Mouse (Mus musculus): ENCODE measurements at regions not wholly inside any gene's neighbourhood (a gene's known extent, or its start where the extent isn't known, plus 50 kb on each side); places are given as distances from the start of the nearest gene placed in this dataset.

DNA sequence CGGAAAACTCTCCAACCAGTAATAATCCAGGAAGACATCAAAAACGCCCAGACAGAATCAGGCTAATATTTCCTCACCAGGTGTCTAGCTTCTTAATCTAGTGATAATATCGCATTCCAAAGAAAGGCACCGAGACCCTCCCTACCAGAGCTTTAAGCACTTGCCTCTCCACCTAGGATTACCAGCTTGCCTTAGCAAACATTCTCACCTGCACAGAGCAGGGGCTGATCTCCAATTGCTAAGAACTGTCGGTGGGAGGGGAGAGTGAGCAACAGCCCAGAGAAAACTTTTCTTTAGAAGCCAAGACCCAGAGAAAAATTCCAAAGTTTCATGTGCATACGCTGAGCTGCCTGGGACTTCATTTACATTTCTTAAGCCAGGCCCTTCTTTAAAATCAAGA is 511.6 kb upstream of the Atp11b start:
- no peak for DNase-seq

DNA sequence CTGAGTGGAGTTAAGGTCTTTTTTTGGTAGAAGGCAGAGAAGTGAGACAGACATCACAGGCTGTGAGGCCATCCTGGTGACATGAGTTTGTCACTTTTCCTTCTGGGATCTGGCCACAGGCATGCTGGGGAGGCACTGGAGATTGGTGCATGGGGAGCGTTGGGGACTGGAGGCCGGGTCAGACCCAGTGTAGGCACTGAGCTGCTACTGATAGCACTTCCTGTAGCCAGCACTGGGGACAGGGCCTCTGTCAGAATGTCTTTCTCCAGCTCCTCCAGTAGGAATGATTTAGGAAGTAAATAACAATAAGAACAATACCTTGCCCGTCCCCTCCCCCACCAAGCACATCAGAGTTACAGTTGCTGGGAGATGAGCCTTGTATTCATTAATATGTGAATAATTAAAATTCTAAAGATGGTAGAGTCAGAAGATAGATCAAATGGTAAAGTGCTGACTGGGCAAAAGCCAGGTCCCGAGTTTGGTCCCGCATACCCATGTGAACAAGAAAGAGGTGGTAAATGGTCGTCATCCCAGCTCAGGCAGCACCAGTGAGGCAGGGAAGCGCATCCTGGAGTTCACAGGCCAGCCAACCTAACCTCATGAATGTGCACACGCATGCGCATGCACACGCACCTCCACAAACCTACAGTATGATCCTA is 510.9 kb upstream of the Atp11b start:
- DNase-seq = no peak

DNA sequence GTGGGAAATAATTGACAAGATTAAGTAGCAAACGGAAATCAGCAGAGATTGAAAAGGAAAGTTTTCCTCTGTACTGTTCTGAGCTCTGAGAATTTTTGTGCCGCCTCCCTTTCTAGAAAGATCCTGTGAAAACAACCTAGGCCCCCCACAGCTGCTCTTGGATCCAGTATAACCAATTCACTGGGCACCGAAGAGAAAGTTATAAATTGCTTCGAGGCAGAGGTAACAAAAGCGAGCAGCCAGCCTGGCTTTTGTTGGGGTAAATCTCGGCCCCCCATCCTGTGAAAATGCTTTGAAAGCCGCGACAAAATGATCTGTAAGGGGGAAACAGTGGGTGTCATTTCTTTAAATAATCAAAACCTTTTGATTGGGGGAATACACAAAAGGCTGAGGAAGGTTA is 508.9 kb upstream of the Atp11b start:
- no peak for DNase-seq

DNA sequence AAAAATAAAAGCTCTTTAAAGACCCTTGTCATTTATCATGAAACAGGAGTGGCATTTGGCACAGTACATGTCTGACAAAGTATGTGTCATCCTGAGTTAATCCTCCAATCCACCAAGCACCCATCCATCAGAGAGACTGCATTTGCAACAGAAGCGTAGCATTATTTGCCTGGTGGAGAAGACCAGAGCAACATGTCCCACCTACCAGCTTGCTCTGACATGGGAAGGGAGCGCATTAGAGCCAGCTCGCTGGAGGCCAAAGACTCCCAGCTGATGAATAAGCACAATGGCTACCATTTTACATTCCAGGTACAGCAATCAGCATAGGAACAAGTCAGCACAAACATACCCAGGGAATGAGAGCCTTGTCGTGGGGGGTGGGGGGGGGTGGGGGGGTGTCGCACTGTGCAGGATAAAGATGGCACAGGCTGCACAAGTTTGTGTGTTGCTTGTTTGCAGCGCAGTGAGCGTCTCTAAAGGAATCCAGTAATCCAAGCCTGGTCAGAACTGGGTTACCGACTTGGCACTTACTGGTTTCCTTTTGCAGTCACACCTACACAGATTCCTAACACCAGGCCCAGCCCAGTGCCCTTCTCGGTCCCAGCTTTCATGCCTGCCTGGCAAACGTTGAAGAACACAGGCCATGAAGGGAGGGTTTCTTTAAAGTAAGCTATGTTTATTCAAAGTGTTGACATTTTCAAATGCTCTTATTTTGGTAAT is 507.8 kb upstream of the Atp11b start:
- no peak for DNase-seq

DNA sequence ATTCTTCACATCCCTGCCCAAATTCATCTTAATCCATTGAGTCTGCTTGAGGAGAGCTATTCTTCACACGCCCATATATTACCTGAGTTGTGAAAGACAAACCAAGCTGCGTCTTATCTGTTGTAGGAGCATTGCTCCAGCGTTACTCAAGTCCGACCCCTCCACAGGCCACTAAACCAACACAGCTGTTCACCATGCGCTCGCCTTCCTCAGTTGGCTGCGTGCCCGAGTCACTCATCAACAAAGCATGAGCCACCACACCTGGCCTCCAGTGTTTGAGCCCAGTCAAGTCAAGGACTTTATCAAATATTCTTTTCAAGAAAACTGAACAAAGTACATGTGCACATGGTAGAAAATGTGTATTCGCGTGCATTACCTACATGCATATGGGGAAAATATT is 504.7 kb upstream of the Atp11b start:
- no peak for DNase-seq

DNA sequence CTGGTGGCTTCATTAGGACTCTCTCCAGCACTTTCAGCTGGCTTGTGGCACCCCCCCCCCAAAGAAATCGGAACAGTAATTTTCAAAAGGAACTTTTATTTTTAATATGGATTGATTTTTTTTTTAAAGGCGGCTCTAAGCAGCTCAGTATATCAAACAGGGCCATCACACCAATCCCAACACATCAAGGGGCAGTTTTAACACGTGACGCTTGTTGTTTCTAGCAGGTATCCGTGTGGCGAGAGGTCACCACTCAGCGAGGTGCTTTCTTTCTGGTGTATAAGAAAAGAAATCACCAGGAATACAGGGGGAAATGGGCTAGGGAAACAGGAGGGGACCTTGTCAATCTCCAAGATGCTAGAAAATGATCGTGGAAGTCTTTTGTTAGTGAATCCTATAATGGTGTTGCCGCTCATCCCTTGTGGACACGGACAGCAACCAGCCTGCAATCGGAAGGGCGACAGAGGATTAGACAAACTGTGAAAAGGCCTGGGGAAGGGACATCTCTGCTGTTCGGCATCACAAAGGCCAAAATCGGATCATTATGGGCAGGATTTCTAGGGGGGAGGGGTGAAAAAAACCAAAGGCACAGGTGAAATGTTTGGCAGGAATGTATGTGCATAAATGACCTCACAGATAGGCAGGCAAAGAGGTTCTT is 503.7 kb upstream of the Atp11b start:
- no peak for DNase-seq

DNA sequence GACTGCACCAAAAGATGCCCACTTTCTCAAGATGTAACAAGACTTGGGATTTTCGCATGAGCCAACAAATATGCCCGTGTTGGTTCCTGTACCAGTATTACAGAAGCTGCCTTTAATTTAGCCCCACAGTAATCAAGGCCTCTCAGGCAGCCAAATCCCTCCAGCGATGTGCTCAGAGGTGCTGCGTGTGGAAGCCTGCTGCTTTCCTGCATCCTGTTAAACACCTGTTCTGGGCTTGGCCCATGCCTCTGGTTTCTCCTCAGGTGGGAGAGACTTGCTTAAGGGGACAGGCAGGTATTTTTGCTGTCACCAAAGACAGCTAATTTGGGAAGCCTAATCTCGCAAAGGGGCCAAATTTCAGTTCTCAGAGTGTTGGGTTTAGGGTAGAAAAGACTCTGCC is 500.0 kb upstream of the Atp11b start:
- DNase-seq = no peak

DNA sequence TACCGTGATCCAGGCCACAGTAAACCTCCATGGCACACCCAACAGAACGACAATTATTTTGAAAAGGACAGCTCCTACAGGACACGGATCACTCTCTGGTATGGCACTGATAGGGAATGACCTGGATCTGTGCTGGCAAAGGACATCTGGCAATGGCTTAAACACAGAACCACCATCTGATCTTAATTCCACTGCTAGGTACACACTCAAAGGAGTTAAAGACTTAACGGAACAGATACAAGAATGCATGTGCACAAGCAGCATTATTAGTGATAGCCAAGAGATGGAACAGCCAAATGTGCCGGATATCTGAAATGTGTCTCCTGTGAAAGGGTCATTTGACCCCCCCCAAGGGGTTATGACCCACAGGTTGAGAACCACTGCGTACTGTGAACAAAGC is 493.0 kb upstream of the Atp11b start:
- no peak for DNase-seq

DNA sequence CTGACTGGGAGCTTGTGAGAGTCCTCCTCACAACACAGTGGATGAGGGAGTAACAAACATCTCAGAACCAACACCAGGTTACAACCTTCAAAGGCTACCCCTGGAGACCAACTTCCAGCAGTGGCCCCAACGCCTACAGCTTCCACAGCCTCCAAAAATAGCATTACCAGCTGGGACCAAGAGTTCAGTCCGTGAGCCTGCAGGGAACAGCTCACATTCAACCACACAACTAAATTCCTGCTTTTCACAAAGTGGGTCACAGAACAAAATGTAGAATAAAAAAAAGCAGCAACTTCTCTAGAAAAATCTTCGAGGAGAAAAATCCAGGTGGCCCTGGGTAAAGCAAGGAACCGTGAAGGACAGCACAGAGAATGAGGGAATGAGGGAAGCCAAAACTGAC is 485.0 kb upstream of the Atp11b start:
- DNase-seq = no peak

DNA sequence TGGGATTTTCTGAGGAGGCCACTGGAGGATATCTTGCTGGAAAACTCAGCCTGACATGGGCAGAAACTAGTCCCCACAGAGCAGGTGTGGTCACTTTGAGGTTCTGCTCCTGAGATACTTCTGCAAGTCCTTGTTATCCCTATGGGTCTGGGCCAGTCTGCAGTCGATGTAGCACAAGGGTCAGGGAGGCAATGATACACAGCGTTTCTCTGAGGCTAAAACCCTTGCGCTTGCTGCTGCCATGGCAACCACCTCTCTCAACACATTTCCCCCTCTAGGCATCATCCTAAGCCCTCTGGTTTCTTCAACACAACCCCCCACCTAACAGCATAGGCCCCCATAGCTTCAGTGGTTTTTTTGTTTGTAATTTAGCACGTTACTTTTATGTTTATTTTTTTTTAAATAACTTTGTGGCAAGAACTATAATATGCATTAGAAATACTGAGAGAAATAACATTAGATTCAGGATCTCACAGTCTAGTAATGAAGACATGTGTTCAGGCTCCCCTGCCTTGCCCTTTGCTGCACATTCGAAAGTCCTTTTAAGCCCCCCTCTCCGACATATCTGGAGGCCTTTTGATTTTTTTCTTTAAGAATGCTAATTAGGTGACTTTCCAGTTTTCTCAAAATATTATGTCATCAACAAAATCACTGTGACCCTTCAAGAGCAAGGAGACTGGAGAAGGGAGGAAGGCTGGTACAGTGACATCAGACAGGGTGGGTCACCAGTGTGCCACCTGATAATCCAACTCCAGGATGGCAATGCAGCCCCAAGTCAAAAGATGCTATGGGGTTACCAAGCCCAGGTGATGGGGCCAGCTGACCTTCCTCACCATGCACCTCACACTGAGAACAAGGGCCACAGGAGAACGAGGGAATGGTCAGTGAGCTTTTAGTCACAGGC is 483.7 kb upstream of the Atp11b start:
- DNase-seq = no peak

DNA sequence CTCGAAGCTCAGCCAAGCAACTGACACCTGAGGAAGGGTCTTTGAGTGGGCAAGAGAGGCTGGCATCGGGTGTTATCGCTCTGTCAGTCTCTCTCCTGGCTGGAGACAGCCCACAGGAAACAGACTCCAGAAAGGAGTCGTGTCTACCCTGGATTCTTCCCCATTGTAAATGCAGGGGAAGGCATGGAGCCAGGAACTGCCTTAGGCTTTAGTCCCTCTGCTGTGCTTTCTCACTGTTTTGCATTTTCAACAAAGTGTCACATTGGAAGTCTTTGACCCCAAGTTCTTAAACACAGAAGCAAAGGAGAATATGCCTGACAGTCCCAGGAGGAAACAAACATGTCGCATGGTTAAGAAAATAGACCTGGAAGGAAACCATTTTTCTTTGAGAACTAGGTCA is 480.4 kb upstream of the Atp11b start:
- DNase-seq = peak in 1 of 2 experiments; percentile 2

DNA sequence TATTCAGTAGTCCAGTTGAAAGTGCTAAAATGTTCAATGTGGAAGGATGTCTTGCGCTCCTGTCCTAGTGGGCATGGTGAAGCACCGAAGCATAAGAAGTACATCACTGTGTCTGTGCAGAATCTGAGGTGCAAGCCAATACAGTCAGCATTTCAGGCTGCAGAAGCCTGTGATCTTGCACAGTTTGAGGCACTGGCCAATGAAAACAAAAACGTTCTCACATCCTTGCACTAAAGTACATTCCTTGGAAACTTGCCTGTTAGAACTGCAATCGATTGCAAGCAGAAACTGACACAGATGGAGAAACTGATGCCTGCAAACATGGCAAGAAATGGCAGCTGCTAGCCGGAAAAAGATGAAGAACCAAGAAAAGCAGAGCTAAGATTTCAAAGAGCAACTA is 472.9 kb upstream of the Atp11b start:
- DNase-seq = no peak

DNA sequence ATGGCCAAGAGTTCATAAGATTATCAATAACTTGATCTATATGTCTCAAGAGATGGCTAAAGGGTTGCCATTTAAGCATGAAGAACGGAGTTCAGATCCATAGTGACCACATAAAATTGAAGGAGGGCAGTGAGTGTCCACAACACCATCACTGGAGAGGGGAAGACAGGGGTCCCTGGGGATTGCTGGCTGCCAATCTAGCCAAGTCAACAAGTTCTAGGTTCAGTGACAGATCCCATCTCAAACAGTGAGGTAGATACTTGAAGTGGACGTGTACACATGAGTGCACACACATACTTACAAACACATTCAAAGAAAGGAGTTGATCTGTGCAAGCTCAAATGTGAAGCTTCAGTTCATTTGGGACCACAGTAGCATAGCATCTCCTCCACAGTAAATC is 471.8 kb upstream of the Atp11b start:
- DNase-seq = no peak

DNA sequence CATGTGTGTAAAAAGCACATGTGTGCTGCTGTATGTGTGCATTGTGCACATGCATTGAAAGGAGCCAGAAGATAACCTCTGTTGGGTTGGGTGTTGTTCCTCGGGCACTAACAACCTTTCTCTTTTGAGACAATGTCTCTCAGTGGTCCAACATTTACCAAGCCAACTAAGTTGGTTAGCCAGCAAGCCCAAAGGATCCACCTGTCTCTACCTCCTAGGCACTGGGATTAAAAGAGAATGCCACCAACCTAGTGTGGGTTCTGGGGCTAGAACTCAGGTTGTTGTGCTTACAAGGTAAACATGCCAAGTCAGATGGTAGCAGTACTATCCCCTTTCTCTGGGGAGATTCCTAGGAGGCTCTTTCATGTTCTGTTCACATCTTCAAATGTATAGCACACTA is 459.1 kb upstream of the Atp11b start:
- no peak for DNase-seq

DNA sequence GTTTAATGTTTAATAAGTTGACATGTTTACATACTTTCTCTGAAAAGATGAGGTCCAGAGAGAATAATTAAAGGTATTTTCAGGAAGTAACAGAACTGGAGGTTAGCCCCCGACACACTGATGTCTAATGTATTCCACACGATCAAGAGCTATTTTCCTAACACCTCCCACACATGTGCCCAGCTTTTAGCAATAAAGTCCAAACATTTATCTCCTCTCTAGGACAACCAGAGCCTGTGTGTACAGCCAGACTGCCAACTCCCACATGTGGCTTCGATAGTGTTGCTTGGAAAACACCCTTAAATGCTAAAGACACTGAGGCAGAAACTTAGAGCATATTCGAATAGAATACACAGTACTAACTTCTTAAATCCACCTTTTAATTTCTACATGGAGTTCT is 458.2 kb upstream of the Atp11b start:
- no peak for DNase-seq

DNA sequence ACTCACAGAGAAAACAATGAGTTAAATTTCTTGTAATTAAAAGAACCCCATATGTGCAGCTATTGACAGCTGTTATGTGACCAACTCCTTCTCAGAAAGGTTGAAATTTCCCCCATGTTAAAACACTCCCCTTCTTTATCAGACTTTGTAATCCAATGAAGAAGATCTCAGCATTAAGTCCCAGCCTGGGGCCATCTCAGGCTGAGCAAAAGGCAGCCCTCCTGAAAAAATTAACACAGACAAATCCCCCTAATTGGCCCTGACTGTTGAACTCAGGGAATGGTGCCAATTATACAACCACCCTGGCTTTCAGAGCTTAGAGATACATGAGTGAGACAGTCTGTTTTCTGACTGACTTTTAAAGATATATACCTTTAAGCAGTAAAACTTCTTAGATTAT is 454.9 kb upstream of the Atp11b start:
- DNase-seq = no peak

DNA sequence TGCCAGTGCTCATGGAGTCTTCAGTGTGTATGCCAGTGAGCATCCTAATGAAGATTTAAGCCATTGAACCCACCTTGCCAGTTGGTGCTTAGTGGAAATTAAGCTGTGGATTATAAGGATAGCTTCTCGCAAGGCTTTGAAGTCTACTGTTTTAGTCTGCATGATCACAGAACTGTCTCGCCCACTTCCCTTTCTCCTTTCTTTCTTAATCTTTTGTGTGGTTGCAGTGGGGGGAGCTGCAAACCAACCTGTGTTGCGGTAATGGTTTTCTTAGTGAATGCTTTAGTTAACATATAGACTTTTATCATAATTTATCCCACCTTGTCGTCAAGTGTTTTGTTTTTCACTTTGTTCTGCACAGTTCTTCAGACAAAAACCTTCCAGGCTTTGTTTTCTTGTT is 447.9 kb upstream of the Atp11b start:
- DNase-seq = no peak

DNA sequence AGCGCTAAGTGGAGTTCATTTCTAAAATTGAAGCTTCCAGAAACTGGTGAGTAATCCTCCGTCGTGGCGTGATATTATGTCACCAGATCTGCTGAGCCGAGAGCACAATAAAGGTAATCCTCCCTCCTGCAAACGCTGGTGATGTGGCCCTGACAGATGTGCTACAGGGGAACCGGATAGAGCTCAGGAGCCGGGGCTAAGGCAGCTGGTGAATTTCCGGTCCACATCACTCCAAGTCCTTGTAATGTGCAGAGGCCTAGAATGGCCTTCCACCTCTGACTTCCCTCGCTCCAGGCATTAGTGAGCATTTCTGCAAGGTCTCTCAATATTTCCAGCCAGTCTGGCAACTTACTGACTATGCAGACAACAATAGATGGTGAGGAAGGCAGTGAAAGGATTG is 439.7 kb upstream of the Atp11b start:
- DNase-seq = no peak

DNA sequence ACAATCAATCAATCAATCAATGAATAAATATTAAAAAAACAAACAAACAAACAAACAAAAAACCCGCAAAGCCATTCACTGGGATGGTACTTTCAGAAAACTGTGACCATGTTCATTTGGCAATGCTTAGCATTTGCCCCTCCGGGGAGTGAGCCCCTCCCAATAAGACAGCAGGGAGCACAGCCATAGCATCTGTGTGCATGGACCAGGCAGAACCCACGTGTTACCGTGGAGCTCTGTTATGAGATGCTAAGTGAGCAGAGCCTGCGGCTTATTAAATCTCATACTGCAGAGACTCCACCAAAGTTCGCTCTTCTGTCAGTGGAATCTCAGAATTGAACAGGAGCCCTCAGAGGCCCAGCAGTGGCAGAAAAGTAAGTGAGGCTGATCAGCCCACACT is 438.7 kb upstream of the Atp11b start:
- no peak for DNase-seq

DNA sequence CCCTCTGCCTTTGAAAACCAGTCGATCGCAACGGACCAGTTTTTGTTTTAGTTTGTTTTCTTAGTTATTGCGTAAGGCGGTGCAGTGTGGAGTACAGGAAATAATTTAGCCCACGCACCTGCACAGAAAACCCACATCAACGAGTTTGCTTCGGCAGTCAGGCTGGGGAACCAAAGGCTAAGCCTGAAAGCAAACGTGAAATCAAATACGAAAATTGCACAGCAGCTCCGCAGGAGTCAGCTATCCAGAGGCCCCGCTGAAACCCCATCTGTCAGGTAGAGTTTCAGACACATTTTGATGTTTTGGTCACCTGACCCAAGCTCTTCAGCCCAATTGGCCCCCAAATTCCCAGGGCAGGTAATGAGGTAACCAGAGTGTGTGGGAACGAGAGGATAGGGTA is 435.6 kb upstream of the Atp11b start:
- no peak for DNase-seq

DNA sequence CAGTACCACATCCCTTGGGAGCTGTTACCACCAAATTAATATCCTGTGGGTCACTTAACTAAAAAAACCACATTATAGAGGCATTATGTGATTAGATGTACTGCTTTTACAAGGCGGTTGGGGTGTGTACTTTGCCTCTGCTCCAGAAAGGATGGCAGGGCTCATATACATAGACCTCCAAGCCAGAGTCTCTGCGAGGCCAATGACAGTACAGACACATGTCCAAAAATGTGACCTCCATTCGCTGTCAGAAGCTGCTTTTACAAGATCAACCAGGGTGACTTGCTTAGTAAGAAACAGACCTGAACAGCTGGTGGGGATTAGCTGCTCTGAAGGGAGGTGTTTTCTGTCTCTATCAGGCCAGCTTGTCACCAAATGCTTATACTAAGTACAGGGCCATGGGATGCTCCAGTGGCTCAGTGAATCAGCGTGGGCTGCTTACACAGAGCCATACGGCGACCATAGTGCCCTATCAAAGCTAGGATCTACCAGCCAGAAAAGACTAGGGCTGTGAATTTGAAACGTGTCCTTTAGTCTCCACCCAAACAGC is 433.0 kb upstream of the Atp11b start:
- DNase-seq = no peak

DNA sequence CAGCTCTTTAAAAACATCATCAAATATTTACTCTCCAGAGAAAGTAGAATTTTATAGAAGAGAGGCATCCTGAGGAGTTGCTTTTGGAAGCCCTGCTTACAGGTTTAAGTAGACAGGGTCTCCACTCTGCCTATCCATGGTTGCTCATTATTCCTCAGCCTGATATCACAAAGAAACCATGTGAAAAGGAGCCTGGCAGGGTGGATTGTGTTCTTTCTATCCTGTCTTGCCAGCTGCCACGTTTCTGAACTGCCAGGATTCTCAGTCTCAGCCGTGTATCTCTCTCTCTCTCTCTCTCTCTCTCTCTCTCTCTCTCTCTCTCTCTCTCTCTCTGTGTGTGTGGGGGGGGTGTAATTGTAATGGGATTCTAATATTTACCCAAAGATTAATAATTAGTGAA is 431.9 kb upstream of the Atp11b start:
- no peak for DNase-seq

DNA sequence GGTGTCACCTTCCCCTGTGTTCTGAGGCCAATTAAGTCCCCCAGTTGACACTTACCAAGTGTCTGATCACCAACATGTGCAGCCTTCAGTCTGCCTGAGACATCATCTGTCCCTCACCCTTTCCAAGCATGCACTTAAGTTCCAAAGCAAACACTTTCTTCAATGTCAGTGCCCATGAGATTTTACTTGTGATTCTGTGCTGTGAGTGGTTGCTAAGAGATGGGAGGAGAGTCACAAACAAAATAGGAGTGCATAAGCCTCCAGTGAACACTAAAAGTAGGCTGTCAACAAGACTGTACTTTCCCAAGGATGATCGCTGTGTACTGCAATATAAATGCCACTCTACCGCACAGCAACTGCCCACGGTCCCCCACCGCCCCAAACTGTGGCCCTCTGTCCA is 431.0 kb upstream of the Atp11b start:
- DNase-seq = no peak

Data from kidney, postnatal 25 days (tissue).